Mouse (Mus musculus) megakaryocyte, embryonic 14.5 days (primary cell): Measurements from ENCODE around the gene Exosc9. TPM values are rescaled to one million over a fixed set of nuclear protein-coding genes. Genes with fewer than 3 reads are reported as not detected.
A peak's percentile ranks its signal among the peaks of the same experiment; 100 is the strongest.
"Not testable (repeated sequence)": the region's sequence is repeated elsewhere in the genome, so short reads cannot be mapped to it uniquely, and the experiment has no call there.

ENCODE experiments used
- H3K27me3 ChIP-seq: replicated peaks from 2 replicates; pipeline ENCODE3; 2012; ENCODE audit warnings: inconsistent platforms
- H3K36me3 ChIP-seq: replicated peaks from 2 replicates; pipeline ENCODE3; 2012; ENCODE audit warnings: low read length, inconsistent platforms, mixed read lengths
- H3K4me1 ChIP-seq: 2 replicates; pipeline ENCODE4 v1.6.1; 2012; ENCODE audit warnings: inconsistent platforms
- H3K4me3 ChIP-seq: replicated peaks from 2 replicates; pipeline ENCODE3; 2012; ENCODE audit warnings: moderate library complexity, mild to moderate bottlenecking, inconsistent platforms
- H3K9me3 ChIP-seq: 2 replicates; pipeline ENCODE4 v1.6.1; 2012; ENCODE audit warnings: inconsistent platforms
- FLI1 ChIP-seq: IDR thresholded peaks from 2 replicates; pipeline ENCODE4 v1.6.1; 2012; ENCODE audit warnings: low read length, inconsistent platforms, mixed read lengths
- GATA1 ChIP-seq: IDR thresholded peaks from 3 replicates; pipeline ENCODE4 v1.6.1; 2012; ENCODE audit warnings: mixed read lengths, low read length, inconsistent platforms, borderline replicate concordance
- polyA plus RNA-seq: library from polyadenylated mRNA; stranded (reverse); fragments of >175 nt; gene quantifications from 2 replicates; pipeline ENCODE4 v1.2.3, GENCODE M21; 2012; ENCODE audit warnings: low replicate concordance; ENCODE audit not compliant: insufficient read depth

Exosc9 gene
- polyA plus RNA-seq, 1 experiment: 3.3 TPM

DNA sequence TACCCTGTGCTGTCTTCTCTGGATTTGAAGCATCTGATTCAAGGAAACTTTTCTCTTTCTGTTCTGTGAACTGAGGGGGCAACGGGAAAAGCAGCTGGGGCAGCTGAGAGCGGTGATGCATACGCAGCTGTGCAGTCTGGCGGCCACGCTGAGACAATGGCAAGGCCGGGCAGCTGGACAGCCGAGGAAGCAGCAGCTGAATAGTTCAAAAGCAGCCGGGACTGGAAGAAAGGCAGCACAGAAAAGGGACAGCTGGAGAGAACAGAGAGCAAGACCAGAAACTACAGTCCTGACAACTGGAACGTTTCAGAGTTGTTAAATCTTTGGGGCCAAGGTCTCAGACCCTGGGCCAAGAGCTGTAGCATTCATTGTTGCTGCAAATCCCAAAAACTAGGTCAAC, 1.1 kb upstream of the Exosc9 start:
- peaks cover 27% of the 10 kb centered on the region for H3K36me3 ChIP-seq
- no peaks in the 10 kb centered on the region for H3K9me3 ChIP-seq
- H3K4me1 ChIP-seq: peaks cover 18% of the 10 kb centered on the region
- H3K27me3 ChIP-seq: no peaks in the 10 kb centered on the region
- no peak for TF ChIP-seq GATA1
- TF ChIP-seq FLI1: no peak
- H3K4me3 ChIP-seq: peak overlapping the region; percentile 100

DNA sequence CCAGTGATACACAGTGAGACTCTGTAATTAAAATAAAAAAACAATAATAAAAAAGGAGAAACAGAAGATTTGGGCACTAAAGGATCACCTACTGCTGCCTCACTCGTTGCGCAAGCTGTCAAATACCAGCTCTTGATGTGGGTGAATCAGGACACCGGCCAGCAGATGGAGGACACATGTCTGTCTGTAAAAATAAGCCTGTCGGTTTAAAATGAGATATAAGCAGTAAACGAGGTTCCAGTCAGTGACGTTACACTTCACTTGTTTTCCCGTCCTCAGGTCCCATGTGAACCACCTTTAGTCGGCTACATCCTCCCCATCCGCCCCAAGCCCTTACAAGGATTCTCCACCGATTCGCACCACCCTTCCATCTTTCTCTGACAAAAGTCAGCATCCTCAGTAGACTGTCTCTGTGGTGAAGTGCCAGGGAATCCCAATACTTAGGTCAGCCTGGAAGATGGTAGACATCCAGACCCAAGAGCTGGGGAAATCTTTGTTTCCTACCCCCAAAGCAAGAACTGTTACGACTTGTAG, 488 bp upstream of the Exosc9 start:
- no peak for TF ChIP-seq GATA1
- no peak for TF ChIP-seq FLI1
- peaks cover 32% of the 10 kb centered on the region for H3K36me3 ChIP-seq
- H3K4me3 ChIP-seq: peak overlapping the region; percentile 100

DNA sequence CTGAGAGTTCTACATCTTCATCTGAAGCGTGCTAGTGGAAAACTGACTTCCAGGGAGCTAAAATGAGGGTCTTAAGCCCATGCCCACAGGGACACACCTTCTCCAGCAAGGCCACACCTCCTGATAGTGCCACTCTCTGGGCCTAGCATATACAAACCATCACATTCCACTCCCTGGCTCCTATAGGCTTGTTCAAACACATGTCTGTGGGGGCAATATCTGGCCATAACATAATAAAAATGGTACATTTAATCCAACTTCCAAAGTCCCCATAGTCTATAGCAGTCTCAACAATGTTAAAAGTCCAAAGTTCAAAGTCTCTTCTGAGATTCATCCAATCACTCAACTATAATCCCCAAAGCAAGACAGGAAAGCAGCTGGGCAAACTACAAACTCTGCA, 5.2 kb downstream of the Exosc9 start:
- Histone ChIP-seq H3K4me3 (no peak overlapping the region), H3K9me3 (no peaks in the 10 kb centered on the region), H3K27me3 (no peaks in the 10 kb centered on the region), H3K36me3 (peaks cover 87% of the 10 kb centered on the region), H3K4me1 (peaks cover 8% of the 10 kb centered on the region)
- TF ChIP-seq GATA1 (no peak), FLI1 (no peak)

More for the DNA sequence above, 488 bp upstream of the Exosc9 start:
- Histone ChIP-seq H3K4me1 (peaks cover 18% of the 10 kb centered on the region), H3K27me3 (no peaks in the 10 kb centered on the region), H3K9me3 (no peaks in the 10 kb centered on the region)

DNA sequence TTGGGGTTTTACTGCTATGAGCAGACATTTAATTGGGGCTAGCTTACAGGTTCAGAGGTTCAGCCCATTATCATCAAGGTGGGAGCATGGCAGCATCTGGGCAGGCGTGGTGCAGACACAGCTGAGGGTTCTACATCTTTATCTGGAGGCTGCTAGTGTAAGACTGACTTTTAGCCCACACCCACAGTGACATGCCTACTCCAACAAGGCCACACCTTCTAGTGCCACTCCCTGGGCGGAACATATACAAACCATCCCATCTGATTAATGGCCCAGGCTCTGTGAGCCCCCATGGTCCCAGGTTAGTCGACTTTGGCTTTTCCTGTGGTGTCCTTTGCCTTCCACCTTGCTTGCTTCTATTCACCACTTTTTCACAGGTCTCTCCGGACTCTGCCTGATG, 7.2 kb downstream of the Exosc9 start:
- TF ChIP-seq FLI1 (no peak), GATA1 (no peak)
- Histone ChIP-seq H3K4me3 (no peak overlapping the region), H3K4me1 (no peaks in the 10 kb centered on the region; the same call in 1 of the 2 replicates), H3K27me3 (no peaks in the 10 kb centered on the region), H3K36me3 (peaks cover 97% of the 10 kb centered on the region), H3K9me3 (no peaks in the 10 kb centered on the region)

DNA sequence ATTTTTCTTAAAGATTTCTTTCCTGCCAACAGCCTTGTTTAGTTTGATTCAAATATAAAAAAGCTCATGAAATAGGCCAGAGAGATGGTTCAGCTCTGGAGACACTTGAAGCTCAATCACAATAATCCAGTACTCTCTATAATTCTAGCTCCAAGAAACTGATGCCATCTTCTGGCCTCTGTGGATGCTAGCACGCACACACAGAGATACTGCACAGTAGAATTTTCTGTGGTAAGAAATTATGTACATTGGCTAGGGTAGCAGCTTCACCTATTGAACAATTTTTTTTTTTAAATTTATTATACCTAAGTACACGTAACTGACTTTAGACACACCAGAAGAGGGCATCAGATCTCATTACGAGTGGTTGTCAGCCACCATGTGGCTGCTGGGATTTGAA, 11.3 kb downstream of the Exosc9 start:
- Histone ChIP-seq H3K36me3 (peaks cover 98% of the 10 kb centered on the region), H3K9me3 (no peaks in the 10 kb centered on the region), H3K4me1 (peaks cover 4% of the 10 kb centered on the region; the same call in 1 of the 2 replicates), H3K27me3 (no peaks in the 10 kb centered on the region), H3K4me3 (no peak overlapping the region)
- TF ChIP-seq FLI1 (no peak), GATA1 (no peak)

DNA sequence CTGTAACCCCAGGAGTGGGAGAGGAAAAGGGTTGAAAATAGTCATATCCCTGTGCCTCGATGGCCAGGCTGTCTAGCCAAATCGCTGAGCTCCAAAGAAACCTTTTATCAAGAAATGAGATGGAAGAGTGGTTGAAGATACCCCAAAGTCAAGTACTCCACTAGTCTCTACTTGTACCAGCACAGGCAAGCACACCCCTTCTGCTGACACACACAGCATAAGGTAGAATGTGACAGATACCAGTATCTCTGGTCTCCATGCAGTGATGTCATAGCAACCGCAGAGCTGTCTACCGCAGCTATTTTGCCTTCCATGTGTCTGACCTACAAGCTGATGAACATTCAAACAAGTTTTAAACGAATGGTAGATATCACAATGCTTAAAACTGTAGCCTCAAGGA, 17.4 kb downstream of the Exosc9 start:
- Histone ChIP-seq H3K4me1 (peaks cover 36% of the 10 kb centered on the region), H3K9me3 (no peaks in the 10 kb centered on the region), H3K27me3 (no peaks in the 10 kb centered on the region), H3K36me3 (peaks cover 53% of the 10 kb centered on the region), H3K4me3 (peak overlapping the region; percentile 95)
- no peak for TF ChIP-seq FLI1
- no peak for TF ChIP-seq GATA1

DNA sequence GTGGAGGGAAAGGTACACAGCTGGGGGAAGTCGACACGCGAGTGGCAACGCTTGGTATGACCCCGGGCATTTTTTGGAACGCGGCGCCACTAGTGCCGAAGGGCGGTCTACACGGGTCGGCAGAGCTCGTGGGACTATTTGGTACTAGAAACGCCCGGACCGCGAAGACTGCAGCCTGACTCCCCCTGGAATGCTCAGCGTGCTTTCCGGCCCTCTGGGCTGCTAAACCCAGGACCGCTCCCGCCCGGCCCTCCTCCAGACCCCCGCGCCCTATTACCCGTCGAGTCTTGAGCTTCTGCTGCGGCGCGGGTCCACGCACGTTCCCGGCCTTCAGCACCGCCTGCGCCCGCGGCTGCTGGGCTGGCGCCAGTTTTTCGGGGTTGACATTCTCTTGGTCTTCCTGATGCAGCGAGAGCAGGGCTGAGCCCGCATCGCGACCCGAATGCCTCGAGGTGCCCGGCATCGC, 19.0 kb downstream of the Exosc9 start:
- TF ChIP-seq FLI1 (no peak), GATA1 (no peak)
- peaks cover 38% of the 10 kb centered on the region for H3K36me3 ChIP-seq
- peak overlapping the region; percentile 95 for H3K4me3 ChIP-seq
- H3K27me3 ChIP-seq: no peaks in the 10 kb centered on the region
- H3K4me1 ChIP-seq: peaks cover 36% of the 10 kb centered on the region
- H3K9me3 ChIP-seq: no peaks in the 10 kb centered on the region

DNA sequence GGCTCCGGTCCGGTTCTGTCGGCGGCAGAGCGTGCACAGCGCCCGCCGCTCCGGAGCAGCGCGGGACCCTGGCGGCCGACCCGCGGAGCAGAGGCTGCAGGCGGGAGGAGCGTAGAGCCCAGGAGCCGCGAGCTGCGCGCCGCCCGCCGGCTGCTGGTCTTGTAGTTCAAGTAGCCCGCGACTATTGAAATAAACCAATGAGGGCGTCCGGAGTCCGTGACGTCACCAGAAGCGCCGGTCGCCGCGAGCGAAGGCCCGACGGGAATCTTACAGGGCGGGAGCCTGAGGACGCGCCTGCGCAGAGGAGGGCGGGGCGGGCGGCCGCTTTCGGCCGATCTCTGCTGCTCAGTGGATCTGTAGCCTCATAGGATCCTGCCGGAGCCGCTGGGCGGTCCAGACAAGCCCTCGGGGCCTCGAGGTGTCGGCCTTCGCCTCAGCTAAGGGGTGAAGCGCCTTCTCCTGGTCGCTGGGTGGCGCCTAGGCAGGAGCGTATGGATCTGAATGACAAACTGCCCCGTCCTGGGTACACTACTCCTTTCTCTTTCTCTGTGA, 19.5 kb downstream of the Exosc9 start, which contains the start of gene Ccna2:
Gene Ccna2, minus strand, starts transcription at position 324 of the 552 bp plus-strand sequence.
- Histone ChIP-seq H3K4me3 (peak within 1 kb of the TSS; percentile 95), H3K4me1 (peaks cover 36% of the 10 kb centered on the region), H3K36me3 (peaks cover 33% of the 10 kb centered on the region), H3K9me3 (no peaks in the 10 kb centered on the region), H3K27me3 (no peaks in the 10 kb centered on the region)
- TF ChIP-seq FLI1: no peak
- no peak for TF ChIP-seq GATA1

DNA sequence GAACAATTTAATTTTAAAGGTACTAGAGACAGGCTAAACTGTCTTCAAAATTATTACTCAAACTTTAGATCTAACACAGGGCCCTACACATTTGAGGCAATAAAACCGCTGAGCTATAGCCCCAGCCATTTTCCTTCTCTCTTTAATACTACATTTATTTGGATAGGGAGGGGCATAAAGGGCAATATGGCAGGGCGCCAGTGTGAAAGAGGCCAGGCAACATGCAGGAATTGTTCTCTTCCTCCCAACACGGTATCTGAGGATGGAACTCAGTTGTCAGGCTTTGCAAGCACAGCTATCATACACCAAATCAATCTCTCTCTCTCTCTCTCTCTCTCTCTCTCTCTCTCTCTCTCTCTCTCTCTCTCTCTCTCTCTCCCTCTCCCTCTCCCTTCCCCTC, 46.4 kb downstream of the Exosc9 start:
- TF ChIP-seq GATA1 (no peak), FLI1 (no peak)
- no peaks in the 10 kb centered on the region for H3K9me3 ChIP-seq
- H3K4me1 ChIP-seq: no peaks in the 10 kb centered on the region
- H3K36me3 ChIP-seq: no peaks in the 10 kb centered on the region
- no peak overlapping the region for H3K4me3 ChIP-seq
- no peaks in the 10 kb centered on the region for H3K27me3 ChIP-seq

DNA sequence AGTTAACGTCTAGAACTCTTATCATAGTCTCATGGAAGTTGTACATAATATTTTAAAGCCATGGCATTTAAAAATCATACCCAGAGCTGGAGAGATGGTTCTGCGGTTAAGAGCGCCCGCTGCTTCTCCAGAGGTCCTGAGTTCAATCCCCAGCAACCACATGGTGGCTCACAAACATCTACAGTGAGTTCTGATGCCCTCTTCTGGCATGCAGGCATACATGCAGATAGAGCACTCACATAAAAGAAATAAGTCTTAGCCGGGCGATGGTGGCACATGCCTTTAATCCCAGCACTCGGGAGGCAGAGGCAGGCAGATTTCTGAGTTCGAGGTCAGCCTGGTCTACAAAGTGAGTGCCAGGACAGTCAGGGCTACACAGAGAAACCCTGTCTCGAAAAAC, 47.4 kb downstream of the Exosc9 start:
- not testable (repeated sequence) for H3K4me3 ChIP-seq, H3K9me3 ChIP-seq, H3K27me3 ChIP-seq, H3K4me1 ChIP-seq, H3K36me3 ChIP-seq
